Mouse (Mus musculus): ENCODE data around the gene Creb3l4. TPM values are rescaled to one million over a fixed set of nuclear protein-coding genes. Genes with fewer than 3 reads are reported as not detected.

Creb3l4 gene
- polyA plus RNA-seq, 1 experiment from 2014 or later: 6.8 TPM

GRCm38 (mm10) chr3:90278211-90278610, 34.9 kb upstream of the Creb3l4 start:
- 97% methylated on average over 10 of the region's 10 CpGs for WGBS
- H3K4me2 ChIP-seq (replicated peaks; ENCODE audit: low read depth, low read length): no peak overlapping the region
- peaks cover 17% of the 10 kb centered on the region for H3K36me3 ChIP-seq (ENCODE audit: insufficient read depth, low read length)
- no peaks in the 10 kb centered on the region for H3K27me3 ChIP-seq (ENCODE audit: insufficient read depth, low read length)
- no peaks in the 10 kb centered on the region for H3K9me3 ChIP-seq (ENCODE audit: low read length)
- no peak for ATAC-seq (ENCODE audit: low FRiP score, low TSS enrichment)
- H3K4me3 ChIP-seq (ENCODE audit: low read length): no peak overlapping the region
- no peak overlapping the region for H3K27ac ChIP-seq (ENCODE audit: low read length)
- H3K4me1 ChIP-seq (ENCODE audit: insufficient read depth, low read length): no peaks in the 10 kb centered on the region
- no peak overlapping the region for H3K9ac ChIP-seq (replicated peaks; ENCODE audit: low read length)

DNA sequence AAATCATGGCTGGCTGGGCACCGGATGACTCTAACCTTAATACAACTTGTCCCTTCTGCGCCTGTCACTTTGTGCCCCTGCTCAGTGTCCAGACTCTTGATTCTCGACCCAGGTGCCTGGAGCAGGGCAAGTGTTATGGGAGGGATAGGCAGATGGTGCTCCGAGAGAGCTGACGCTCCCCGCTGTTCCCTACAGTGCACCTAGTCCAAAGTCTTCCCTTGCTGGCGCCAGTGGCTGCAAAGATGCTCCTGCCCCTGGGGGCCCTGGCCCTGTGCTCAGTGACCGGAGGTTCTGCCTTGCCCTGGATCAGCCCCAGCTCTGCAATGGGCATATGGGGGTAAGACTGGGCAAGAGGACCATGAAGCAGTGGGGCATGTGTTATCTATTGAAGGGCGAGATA, 34.5 kb upstream of the Creb3l4 start:
- Histone ChIP-seq H3K36me3 (ENCODE audit: insufficient read depth, low read length) (peaks cover 19% of the 10 kb centered on the region), H3K4me3 (ENCODE audit: low read length) (no peak overlapping the region)
- ATAC-seq (ENCODE audit: low FRiP score, low TSS enrichment): no peak

DNA sequence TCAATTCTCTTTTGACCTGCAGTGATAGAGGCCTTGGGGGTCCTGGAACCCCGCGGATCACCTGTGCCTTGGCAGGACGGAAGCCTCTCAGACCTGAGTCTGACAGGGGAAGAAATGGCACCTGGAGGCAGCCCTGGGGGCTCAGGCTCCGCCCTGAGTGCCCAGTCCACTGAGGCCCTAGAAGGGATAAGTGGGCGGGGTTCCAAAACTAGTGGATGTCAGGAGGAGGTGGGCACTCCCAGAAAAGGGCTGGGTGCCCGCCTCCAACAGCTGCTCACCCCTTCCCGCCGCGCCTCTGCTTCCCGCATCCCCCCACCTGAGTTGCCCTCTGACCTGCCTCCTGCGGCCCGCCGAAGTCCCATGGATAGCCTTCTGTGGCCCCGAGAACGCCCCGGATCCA, 33.5 kb upstream of the Creb3l4 start:
- no peak for ATAC-seq (ENCODE audit: low FRiP score, low TSS enrichment)
- Histone ChIP-seq H3K4me3 (ENCODE audit: low read length) (no peak overlapping the region), H3K27me3 (ENCODE audit: insufficient read depth, low read length) (no peaks in the 10 kb centered on the region), H3K4me1 (ENCODE audit: insufficient read depth, low read length) (no peaks in the 10 kb centered on the region), H3K36me3 (ENCODE audit: insufficient read depth, low read length) (peaks cover 22% of the 10 kb centered on the region), H3K9ac (replicated peaks; ENCODE audit: low read length) (no peak overlapping the region), H3K27ac (ENCODE audit: low read length) (no peak overlapping the region), H3K9me3 (ENCODE audit: low read length) (no peaks in the 10 kb centered on the region), H3K4me2 (replicated peaks; ENCODE audit: low read depth, low read length) (no peak overlapping the region)
- 47% methylated on average over 15 of the region's 16 CpGs for WGBS

More for the DNA sequence above, 34.5 kb upstream of the Creb3l4 start:
- 92% methylated on average over 9 of the region's 9 CpGs for WGBS
- Histone ChIP-seq H3K4me1 (ENCODE audit: insufficient read depth, low read length) (no peaks in the 10 kb centered on the region), H3K9me3 (ENCODE audit: low read length) (no peaks in the 10 kb centered on the region), H3K27ac (ENCODE audit: low read length) (no peak overlapping the region), H3K4me2 (replicated peaks; ENCODE audit: low read depth, low read length) (no peak overlapping the region), H3K9ac (replicated peaks; ENCODE audit: low read length) (no peak overlapping the region), H3K27me3 (ENCODE audit: insufficient read depth, low read length) (no peaks in the 10 kb centered on the region)

GRCm38 (mm10) chr3:90275286-90275685, 32.0 kb upstream of the Creb3l4 start:
- Histone ChIP-seq H3K4me1 (ENCODE audit: insufficient read depth, low read length) (no peaks in the 10 kb centered on the region), H3K27me3 (ENCODE audit: insufficient read depth, low read length) (no peaks in the 10 kb centered on the region), H3K27ac (ENCODE audit: low read length) (no peak overlapping the region), H3K9ac (replicated peaks; ENCODE audit: low read length) (no peak overlapping the region), H3K9me3 (ENCODE audit: low read length) (no peaks in the 10 kb centered on the region), H3K4me2 (replicated peaks; ENCODE audit: low read depth, low read length) (no peak overlapping the region), H3K4me3 (ENCODE audit: low read length) (no peak overlapping the region), H3K36me3 (ENCODE audit: insufficient read depth, low read length) (peaks cover 22% of the 10 kb centered on the region)
- WGBS: 88% methylated on average over 11 of the region's 11 CpGs
- ATAC-seq (ENCODE audit: low FRiP score, low TSS enrichment): no peak

GRCm38 (mm10) chr3:90273855-90274254, 30.5 kb upstream of the Creb3l4 start:
- no peaks in the 10 kb centered on the region for H3K9me3 ChIP-seq (ENCODE audit: low read length)
- no peak overlapping the region for H3K9ac ChIP-seq (replicated peaks; ENCODE audit: low read length)
- H3K27me3 ChIP-seq (ENCODE audit: insufficient read depth, low read length): no peaks in the 10 kb centered on the region
- no peak overlapping the region for H3K4me3 ChIP-seq (ENCODE audit: low read length)
- no peak; the same call in 1 of the 2 replicates for ATAC-seq (ENCODE audit: low FRiP score, low TSS enrichment)
- peaks cover 14% of the 10 kb centered on the region for H3K36me3 ChIP-seq (ENCODE audit: insufficient read depth, low read length)
- 95% methylated on average over 22 of the region's 22 CpGs for WGBS
- H3K4me2 ChIP-seq (replicated peaks; ENCODE audit: low read depth, low read length): no peak overlapping the region
- H3K4me1 ChIP-seq (ENCODE audit: insufficient read depth, low read length): no peaks in the 10 kb centered on the region
- H3K27ac ChIP-seq (ENCODE audit: low read length): no peak overlapping the region

DNA sequence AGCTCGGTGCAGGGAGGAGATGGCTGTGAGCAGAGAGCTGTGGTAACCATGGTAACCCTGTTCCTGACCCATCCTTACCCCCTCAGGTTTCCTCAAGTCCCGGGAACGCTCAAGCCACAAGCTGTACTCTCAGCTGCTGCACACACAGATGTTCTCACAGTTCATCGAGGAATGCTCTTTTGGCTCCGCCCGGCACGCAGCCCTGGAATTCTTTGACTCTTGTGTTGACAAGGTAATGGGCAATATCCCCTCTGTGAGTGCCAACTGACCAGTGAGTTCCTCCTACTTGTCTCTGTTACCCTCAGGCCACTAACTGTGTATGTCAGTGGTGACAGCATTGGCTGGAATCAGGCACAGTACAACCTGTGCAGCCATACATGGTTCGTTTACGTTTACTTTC, 28.9 kb upstream of the Creb3l4 start:
- no peak overlapping the region for H3K27ac ChIP-seq (ENCODE audit: low read length)
- 0 out of 2 replicates have a peak, but pooled peaks cover under 1% of the 10 kb centered on the region for H3K4me1 ChIP-seq (ENCODE audit: insufficient read depth, low read length)
- no peak for ATAC-seq (ENCODE audit: low FRiP score, low TSS enrichment)
- H3K4me2 ChIP-seq (replicated peaks; ENCODE audit: low read depth, low read length): no peak overlapping the region
- no peaks in the 10 kb centered on the region for H3K9me3 ChIP-seq (ENCODE audit: low read length)
- no peaks in the 10 kb centered on the region for H3K27me3 ChIP-seq (ENCODE audit: insufficient read depth, low read length)
- H3K9ac ChIP-seq (replicated peaks; ENCODE audit: low read length): no peak overlapping the region
- WGBS: 72% methylated on average over 9 of the region's 9 CpGs
- no peak overlapping the region for H3K4me3 ChIP-seq (ENCODE audit: low read length)
- peaks cover 14% of the 10 kb centered on the region for H3K36me3 ChIP-seq (ENCODE audit: insufficient read depth, low read length)

- Histone ChIP-seq H3K27me3 (ENCODE audit: insufficient read depth, low read length) (no peaks in the 10 kb centered on the region), H3K36me3 (ENCODE audit: insufficient read depth, low read length) (peaks cover 8% of the 10 kb centered on the region), H3K4me2 (replicated peaks; ENCODE audit: low read depth, low read length) (no peak overlapping the region), H3K9me3 (ENCODE audit: low read length) (no peaks in the 10 kb centered on the region), H3K9ac (replicated peaks; ENCODE audit: low read length) (no peak overlapping the region), H3K4me3 (ENCODE audit: low read length) (no peak overlapping the region), H3K4me1 (ENCODE audit: insufficient read depth, low read length) (peaks cover 14% of the 10 kb centered on the region; the same call in 1 of the 2 replicates), H3K27ac (ENCODE audit: low read length) (no peak overlapping the region)
- no peak for ATAC-seq (ENCODE audit: low FRiP score, low TSS enrichment)
- WGBS: 97% methylated on average over 8 of the region's 8 CpGs
These were observed 27.5 kb upstream of the Creb3l4 start for GRCm38 (mm10) chr3:90270784-90271183.

- no peak for ATAC-seq (ENCODE audit: low FRiP score, low TSS enrichment)
- H3K4me3 ChIP-seq (ENCODE audit: low read length): no peak overlapping the region
- peaks cover 17% of the 10 kb centered on the region for H3K4me1 ChIP-seq (ENCODE audit: insufficient read depth, low read length)
- no peak overlapping the region for H3K4me2 ChIP-seq (replicated peaks; ENCODE audit: low read depth, low read length)
- no peak overlapping the region for H3K27ac ChIP-seq (ENCODE audit: low read length)
- WGBS: 93% methylated on average over 16 of the region's 16 CpGs
- H3K9ac ChIP-seq (replicated peaks; ENCODE audit: low read length): no peak overlapping the region
- H3K27me3 ChIP-seq (ENCODE audit: insufficient read depth, low read length): no peaks in the 10 kb centered on the region
- no peaks in the 10 kb centered on the region for H3K9me3 ChIP-seq (ENCODE audit: low read length)
- peaks cover 8% of the 10 kb centered on the region for H3K36me3 ChIP-seq (ENCODE audit: insufficient read depth, low read length)
These were observed 25.7 kb upstream of the Creb3l4 start for GRCm38 (mm10) chr3:90268971-90269370.

DNA sequence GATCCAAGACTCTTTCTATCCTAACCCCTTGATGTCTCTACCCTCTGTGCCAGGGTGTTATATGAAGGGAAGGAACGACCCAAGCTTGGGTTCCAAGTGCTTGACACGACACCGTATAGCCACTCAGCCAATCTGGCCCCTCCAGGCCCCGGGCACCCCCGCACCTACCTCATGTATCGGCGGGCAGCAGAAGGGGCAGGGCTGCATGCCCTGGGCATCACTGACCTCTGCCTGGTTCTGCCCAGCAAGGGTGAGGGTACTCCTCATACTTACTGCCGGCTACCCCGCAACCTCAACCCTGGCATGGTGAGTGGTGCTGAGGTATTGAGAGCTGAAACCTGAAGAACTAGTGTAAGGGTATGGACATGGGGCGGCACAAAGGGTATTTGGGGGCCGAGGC, 24.9 kb upstream of the Creb3l4 start:
- Histone ChIP-seq H3K27me3 (ENCODE audit: insufficient read depth, low read length) (no peaks in the 10 kb centered on the region), H3K36me3 (ENCODE audit: insufficient read depth, low read length) (peaks cover 10% of the 10 kb centered on the region), H3K27ac (ENCODE audit: low read length) (no peak overlapping the region), H3K9ac (replicated peaks; ENCODE audit: low read length) (no peak overlapping the region), H3K9me3 (ENCODE audit: low read length) (no peaks in the 10 kb centered on the region), H3K4me2 (replicated peaks; ENCODE audit: low read depth, low read length) (no peak overlapping the region), H3K4me3 (ENCODE audit: low read length) (no peak overlapping the region), H3K4me1 (ENCODE audit: insufficient read depth, low read length) (peaks cover 17% of the 10 kb centered on the region)
- 94% methylated on average over 11 of the region's 11 CpGs for WGBS
- ATAC-seq (ENCODE audit: low FRiP score, low TSS enrichment): no peak

- Histone ChIP-seq H3K4me1 (ENCODE audit: insufficient read depth, low read length) (peaks cover 17% of the 10 kb centered on the region), H3K9ac (replicated peaks; ENCODE audit: low read length) (no peak overlapping the region), H3K36me3 (ENCODE audit: insufficient read depth, low read length) (peaks cover 12% of the 10 kb centered on the region), H3K27ac (ENCODE audit: low read length) (peak overlapping the region; percentile 97; the same call in 1 of the 2 replicates), H3K4me2 (replicated peaks; ENCODE audit: low read depth, low read length) (peak overlapping the region; percentile 95), H3K9me3 (ENCODE audit: low read length) (no peaks in the 10 kb centered on the region), H3K27me3 (ENCODE audit: insufficient read depth, low read length) (no peaks in the 10 kb centered on the region), H3K4me3 (ENCODE audit: low read length) (peak overlapping the region; percentile 89)
- 92% methylated on average over 20 of the region's 20 CpGs for WGBS
- no peak for ATAC-seq (ENCODE audit: low FRiP score, low TSS enrichment)
These were observed 23.8 kb upstream of the Creb3l4 start for GRCm38 (mm10) chr3:90266901-90267775.
